Mouse (Mus musculus): ENCODE results near the gene Hspb2.

The Hspb2 gene

DNA sequence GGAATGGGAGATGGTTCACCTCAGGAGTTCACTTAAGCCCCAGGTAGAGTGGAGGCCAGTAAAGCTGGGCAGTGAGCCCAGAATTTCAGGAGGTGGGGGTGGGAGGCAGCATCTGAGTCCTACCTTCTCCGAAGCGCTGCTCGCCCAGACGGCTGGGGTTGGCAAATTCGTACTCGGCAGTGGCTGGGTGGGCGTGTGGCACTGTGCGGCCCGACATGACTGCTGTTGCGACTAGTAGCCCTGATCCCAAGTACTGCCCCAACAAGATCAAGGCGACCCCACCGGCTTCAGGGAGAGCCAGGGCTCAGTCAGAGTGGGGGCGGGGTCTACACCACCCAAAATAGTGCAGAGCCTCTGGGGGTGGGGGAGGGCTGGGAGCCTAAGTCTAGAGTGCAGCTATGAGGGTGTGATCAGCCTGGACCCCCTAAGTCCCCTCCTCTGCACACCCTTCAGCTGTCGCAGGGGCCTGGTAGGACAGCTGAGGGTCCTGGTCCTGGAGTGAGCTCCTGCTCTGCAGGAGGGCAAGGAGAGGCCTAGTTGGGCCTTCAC lies at the start of gene Hspb2:
Hspb2 (minus strand) TSS at position 301 of the 549 bp plus-strand sequence.
- DNase-seq = peak; percentile 53

DNA sequence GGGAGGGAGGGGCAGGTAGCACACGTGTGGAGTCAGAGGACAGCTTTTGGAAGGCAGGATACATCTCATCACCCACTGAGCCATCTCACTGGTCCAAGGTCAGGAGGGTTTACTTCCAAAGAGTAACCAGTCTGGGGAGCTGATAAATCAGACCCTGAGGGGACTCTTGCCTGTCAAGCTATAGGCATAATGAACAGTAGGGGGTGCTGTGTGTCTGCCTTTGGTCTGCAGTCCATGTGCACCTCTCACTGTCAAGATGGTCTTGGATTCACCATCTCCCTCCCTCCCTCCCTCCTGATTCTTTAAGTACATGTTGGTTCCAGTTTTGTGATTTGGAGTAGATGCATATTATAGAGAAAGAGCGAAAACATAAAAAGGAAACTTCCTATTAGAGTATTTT lies 48.8 kb upstream of the Hspb2 start:
- peak; percentile 50 for DNase-seq

DNA sequence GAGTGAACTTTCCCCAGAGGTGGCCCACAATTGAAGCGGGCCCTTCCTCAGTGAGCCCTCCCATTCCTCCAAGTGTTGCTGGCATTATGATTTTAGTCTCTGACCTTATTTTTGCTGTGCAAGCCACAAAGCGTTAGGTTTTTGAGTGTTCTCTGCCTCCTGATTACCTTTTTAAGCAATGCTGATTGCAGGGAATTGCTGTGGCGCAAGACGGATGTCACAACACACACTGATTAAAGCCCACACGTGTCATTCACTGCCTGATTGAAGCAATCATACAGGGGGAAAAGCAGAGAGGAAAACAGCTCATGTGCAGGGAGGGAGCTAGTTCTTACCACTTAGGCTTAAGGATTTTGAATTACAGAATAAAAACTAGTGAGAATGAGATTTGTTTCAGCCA lies 46.2 kb upstream of the Hspb2 start:
- DNase-seq = no peak

DNA sequence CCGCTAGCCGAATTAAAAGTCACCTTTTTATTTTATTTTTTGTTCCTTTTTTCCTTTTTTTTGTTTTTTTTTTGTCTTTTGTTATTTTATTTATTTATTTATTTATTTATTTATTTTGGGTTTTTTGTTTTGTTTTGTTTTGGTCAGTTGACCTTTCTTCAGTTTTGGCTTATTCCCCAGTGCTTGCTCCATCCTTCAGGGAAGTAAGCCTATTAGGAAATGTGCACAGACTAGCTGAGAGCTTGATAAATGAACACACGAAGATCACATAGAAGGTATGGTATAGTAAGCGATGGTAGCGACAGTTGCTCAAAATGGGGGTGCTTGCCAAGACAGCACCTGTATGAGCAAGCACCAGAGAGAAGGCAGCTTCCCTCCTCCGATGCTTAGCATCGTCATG lies 45.5 kb upstream of the Hspb2 start:
- DNase-seq = no peak

DNA sequence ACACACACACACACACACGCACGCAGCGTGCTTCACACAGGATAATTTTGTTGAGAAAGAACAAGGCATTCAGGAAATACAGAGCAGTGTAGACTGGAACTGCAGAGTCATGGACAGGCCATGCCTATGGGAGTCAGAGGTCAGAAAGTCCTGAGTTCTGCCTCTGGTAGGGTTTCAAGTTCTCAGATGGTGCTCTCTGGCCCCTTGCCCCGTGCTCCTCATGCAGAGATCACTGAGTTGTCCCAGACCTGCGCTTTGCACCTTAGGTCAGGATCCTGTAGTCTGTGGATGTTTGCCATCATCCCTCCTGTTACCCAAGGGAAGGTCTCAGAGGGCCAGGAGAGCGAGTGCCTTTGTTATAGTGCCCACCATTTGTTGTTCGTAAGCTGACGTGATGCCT lies 44.6 kb upstream of the Hspb2 start:
- DNase-seq = no peak

DNA sequence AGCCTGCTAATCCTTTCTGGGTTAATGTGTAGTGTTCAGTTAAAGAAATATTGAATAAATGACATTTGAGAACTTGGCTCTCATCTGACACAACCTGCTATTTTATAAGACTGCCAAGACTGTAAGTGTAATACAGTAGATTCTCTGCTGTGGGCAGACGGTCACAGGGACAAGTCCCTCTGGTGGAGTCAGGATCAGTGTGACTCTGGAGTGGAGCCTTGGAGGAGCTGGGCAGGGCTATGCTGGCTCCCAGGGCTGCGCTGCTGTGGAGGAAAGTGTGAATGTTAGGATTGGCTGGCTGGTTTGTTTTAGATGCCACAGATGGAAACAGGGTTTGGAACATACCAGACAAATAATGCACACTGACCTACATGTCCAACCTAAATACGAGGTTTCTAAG lies 43.1 kb upstream of the Hspb2 start:
- DNase-seq = no peak

DNA sequence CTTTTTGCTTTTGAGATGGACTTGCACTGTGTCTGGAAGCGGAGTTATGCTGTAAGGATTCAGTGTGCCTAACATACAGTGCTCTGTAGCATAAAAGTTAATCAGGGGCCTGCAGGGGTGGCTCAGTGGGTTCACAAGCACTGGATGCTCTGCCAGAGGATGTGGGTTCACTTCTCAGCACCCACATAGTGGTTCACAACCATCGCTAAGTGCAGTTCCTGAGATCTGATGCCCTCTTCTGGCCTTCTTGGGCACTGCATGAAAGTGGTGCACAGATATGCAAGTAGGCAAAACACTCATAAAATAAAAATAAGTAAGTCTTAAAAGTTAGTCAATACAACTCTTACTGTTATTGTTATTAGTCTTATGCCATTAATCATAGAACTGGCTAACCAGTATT lies 30.0 kb upstream of the Hspb2 start:
- DNase-seq = peak; percentile 23

DNA sequence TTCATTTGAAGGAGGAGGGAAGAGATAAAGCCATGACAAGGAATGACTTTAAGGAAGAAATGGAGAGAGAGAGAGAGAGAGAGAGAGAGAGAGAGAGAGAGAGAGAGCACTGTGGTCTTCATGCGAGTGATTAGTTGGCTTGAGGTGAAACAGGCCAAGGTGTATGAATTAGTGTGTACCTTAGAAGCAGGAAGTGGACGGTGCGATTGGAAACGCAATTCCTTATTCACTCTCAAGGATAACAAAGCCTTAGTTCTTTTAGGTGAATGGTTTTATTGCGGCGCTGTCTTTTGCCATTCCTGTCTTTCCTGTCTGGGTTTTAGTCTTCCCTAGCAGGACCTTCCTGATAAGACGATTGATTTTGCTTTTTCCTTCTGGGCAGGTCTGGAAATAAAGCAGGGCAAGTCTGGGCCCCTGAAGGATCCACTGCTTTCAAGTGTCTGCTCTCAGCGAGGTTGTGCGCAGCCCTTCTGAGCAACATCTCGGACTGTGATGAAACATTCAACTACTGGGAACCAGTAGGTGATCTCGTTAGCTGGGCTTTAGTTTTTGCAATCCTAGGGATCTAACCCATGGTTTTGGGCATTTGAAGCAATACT lies 24.1 kb upstream of the Hspb2 start:
- no peak for DNase-seq

DNA sequence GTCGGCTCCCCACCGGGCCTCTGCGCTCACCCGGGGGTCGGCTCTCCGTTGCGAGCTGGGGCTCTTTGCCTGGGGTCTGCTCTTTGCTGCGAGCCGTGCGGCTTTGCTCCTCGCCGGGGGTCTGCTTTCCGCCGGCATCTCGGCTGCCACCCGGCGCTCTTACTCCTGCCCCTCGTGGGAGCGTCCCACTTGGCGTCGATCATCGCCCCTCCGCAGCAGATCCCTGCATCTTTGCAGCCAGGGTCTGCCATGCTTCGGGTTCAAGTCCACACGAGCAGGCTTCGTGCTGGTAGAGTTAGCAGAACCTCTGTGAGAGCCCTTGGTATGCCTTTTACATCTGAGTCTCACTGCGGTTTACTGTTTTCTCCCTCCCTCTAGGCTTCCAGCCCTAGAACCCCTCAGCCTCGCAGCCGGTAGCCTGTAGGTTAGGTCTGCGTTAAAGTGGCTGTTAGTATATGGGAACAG lies 23.5 kb upstream of the Hspb2 start:
- DNase-seq = peak; percentile 10

DNA sequence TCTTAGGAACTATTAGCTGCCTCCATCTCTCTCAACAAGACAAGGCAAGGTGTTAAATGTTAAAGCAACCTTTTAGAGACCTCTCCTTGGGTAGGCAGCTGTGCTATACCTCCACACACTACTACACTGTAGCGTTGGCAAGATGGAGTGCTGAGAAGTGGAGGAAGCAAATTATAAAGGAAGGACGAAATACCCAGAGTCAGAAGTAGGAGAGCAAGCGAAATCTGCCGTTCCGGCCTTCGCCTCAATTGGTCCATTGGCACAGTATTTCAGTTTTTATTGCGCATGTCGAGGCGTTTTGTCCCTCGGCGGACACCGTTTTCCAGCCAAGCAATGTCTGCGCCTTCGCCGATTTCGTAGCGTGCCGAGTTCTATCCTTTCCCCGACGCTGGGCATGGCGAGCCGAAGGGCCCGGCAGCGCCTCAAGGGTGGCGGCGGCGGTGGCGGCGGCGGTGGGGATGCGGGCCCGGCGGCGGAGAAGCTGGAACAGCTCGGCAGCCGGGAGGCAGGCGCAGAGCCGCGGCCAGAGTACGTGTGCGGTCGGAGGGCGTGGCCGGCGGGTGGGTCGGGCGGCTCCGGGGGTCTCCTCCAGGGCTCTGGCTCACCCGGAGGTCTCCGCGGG lies 22.9 kb upstream of the Hspb2 start, which contains the start of the genes Alg9 and 1110032A03Rik:
Alg9 (plus strand) TSS at position 29 of the 622 bp plus-strand sequence.
1110032A03Rik (minus strand) TSS at position 530 of the 622 bp plus-strand sequence.
- DNase-seq = peak; percentile 90

DNA sequence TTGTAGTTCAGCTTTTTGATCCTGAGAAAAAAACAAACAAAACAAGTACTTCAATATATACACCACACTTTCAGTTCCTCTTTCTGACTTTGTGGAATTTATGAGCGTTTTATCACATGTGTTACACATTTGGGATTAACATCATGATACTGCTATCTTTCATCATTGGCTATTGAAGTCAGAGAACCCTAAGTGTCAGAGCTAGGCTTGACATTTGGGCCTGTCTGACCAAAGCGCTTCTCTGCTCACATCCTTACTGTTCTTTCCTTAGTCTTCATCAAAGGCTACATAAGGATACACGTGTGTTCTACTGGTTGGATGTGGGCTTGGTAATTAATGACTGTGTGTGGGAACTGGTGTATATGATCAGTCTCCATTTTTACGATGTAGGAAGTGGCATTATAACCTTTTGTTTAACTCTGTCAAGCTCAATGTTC lies 21.9 kb upstream of the Hspb2 start:
- no peak for DNase-seq

DNA sequence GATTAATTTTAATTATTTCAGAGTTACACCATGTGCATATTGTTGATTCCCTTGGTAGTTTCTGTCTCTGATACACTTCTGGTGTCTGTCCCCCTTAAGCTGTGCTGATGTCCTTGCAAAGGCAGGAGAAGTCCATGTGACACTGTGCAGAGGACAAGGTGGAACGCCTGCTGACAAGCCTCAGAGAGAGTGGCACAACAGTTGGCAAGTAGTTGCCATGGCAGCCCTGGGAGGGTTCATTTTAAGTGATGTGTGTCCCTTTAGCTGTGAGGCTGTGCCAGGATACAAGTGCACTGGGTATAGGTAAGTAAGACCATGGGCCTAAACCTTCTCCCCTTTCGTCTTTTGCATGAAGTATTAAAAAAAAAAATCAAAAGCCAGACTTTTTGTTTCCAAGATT lies 17.9 kb upstream of the Hspb2 start:
- no peak for DNase-seq

DNA sequence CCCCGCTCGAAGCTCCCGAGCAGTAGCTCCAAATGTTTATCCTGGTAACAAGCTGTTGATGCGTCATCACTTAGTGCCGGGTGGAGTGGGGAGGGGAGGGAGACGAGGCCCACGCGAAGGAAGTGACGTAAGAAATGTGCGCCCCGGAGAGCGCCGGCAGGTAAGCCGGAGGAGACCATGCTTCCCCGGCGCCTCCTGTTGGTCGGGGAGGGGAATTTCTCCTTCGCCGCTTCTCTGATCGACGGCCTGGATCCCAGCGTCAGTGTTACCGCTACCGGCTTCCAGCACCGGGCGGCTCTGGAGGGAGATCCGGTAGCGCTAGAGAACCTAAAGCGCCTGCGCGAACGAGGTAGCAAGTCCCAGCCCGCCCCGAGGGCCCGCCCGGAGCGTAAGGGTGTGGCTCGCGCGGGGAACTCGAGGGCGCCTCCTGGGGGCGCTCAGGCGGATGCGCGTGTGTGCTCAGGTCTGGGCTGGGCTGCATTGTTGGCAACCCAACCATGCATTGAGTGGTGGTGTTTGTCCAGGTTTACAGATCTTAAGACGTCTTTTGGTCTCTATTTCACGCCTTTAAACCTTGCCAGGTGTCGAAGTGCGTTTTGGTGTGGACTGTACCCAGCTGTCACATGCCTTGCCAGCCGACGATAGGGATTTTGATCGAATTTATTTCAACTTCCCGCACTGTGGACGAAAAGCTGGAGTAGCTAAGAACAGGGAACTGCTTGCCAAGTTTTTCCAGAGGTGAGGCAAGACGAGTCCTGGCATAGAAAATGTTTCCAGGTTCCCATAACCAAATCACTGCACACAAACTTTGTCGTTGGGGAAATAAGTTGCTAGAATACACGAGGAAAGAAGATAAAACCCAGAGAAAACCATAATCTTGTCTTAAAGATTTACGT lies 16.2 kb upstream of the Hspb2 start, which contains the start of gene Fdxacb1:
Fdxacb1 (plus strand) TSS at position 130 of the 896 bp plus-strand sequence.
- DNase-seq = peak; percentile 99

DNA sequence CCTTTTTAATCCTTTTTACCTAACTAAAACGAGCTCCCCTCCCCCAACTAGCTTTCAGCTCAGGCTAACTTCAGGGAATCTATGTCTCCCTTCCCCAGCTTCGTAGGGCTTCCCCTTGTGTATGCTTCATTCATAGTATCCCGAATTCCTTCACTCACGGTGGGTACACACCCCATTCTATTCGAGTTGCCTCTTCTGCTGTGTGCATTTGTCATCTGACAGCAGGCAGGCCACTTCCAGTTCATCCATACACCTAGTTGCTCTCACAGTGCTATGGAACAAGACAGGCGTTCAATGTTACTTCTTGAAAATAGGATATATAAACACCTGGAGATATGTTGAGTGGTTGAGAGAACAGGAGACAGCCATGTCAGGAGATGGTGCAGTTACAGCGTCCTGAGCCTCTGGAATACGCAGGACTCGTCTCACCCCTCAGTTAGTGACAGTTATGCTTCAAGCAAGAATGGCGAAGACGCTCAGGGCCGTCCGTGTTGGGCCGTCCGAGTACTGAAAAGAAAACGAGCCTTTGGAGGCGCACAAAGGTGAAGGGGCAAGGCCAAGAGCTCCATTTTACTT lies 15.5 kb upstream of the Hspb2 start:
- no peak for DNase-seq

DNA sequence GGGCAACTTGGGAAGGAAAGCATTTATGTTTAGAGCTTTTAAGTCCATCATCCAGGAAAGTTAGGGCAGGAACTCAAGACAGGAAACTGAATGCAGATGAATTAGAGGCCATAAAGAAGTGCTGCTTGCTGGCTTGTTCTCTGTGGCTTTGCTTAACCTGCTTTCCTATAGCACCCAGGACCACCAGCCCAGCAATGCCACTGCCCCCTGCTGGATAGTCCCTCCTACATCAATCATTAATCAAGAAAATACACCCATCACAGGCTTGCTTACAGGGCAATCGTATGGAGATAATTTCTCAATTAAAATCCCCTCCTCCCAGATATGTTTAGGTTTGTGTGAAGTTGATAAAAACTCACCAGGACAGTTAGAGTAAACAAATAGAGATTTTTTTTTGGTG lies 11.2 kb upstream of the Hspb2 start:
- DNase-seq = no peak

DNA sequence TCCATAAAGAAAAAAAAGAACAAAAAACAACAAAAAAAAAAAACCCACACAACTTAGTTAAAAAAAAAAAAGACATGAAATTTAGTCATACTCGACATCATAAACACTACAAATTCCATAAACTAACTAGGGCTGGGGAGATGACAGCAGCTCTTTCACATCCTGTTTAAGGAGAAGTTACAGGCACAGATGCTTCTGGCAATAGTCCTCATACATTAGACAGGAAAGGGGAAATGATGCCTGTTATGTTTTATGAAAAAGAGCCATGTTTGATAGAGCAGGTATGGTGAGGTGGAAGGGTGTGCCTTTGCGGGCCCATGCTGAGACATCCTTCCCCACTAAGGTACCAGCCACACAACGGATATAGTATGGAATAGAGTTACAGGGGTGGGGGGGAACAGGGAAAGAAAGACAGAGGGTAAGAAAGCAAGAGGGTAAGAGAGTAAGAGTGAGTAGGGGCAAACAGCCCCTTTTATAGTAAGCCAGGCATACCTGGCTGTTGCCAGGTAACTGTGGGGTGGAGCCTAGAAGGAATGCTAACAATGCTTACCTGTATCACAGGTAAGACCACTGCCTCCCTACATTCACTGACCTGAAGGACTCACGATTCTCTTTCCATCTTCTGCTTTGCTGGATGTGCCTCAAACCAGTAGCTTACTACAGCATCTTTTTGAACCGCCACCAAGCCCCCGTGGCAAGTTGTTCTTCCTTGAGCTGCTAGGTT lies 9.5 kb upstream of the Hspb2 start:
- no peak for DNase-seq

DNA sequence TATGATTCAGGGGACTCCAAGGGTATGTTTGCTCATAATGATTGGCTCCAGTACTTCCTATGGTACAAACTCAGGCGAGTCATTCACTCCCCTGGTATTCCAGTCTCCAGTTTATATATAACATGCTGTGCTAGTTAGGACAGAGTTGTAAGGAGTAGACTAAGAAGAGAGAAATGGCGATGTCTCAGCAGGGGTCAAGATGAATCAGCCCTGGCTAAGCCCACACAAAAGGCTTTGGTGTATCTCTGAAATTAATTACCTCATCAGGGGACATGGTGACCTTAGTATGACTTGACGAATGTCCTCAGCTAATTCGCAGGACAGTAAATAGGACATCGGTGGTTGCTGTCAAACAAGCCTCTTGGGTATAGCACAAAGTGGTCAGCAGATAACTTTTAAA lies 4.6 kb upstream of the Hspb2 start:
- DNase-seq = no peak

DNA sequence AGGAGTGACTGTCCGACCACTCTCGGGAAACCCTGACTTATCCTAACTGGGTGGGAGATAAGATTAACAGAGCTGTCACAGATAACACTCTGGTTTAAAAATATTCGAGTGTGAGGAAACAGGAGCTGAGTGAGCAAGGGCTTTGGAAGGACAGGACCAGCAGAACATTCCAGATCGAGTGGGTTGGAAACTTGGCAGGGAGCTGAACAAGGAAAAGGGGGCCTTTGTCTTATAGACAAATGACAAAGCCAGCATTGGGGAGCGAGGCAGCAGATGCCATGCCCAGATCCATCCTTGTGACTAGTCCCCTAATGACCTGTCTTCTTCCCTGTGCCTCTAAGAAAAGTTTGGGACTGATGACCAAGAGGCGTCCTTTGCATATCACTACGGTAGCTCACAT lies 1.8 kb upstream of the Hspb2 start:
- no peak for DNase-seq

DNA sequence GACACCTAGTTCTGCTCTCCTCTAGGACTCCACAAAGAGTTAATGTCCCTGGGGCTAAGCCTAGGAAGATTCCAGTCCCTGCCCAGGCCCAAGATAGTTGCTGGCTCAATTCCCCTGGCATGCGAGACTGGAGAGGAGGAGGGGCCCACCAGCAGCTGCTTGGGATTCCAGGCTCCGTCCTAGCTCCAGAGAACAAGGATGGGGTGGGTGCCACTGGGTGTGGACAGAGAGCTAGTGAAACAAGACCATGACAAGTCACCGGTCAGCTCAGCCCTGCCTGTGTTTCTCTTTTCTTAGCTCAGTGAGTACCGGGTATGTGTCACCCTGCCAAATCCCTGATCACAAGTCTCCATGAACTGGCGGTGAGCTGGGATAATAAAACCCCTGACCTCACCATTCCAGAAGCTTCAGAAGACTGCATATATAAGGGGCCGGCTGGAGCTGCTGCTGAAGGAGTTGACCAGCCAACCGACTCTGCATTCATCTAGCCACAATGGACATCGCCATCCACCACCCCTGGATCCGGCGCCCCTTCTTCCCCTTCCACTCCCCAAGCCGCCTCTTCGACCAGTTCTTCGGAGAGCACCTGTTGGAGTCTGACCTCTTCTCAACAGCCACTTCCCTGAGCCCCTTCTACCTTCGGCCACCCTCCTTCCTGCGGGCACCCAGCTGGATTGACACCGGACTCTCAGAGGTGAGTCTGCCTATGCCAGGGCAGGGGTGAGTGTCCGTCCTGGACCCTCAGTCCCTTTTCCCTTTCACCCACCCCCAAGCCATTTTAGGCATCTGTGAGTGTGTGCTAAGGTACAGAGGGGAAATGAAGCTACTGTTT lies 846 bp upstream of the Hspb2 start:
- peak; percentile 88 for DNase-seq

DNA sequence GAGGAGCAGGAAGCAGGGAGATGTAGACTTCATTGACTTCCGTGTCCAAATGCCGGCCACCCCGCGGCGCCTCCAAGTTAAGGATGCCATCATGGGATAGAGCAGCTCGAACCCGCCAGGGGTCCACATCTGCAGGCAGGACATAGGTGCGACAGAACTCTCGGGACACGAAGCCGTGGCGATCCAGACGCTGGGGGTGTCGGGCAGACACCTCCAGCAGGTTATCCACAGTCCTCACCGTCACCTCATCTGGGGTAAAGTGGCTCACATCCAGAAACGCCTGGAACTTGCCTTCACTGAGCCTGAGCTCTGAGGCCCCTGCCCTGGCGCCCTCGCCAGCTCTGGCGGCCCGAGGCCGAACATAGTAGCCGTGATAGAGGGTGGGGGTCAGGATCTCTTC lies 831 bp downstream of the Hspb2 start, which contains the start of gene Cryab:
Cryab (plus strand) TSS at position 3 of the 400 bp plus-strand sequence.
- no peak for DNase-seq

DNA sequence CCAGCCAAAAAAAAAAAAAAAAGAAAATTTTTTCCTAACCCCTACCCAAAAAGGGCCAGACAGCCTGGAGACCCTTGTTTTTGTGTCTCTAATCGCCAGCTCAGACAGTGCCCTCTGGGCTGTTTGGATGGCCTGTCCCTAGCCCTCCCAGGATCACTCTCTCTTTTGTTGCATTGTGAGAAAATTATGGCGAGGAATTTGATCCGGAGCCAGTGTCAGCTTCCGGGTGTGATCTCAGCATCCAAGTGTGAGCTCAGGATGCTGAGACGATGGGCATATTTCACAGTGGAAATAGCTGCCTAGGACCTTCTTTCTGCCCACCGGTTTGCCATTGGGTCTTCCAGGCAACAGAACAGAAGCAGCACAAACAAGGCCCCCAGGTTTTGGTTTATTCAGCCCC lies 1.4 kb downstream of the Hspb2 start:
- no peak for DNase-seq
